Mouse (Mus musculus): ENCODE data around the gene Thsd4.

Thsd4 gene

GRCm38 (mm10) chr9:60071620-60072263 is 450.1 kb downstream of the Thsd4 start:
- no peak for DNase-seq (ENCODE audit: low spot score)

- no peak for DNase-seq (ENCODE audit: low spot score)
Measured at GRCm38 (mm10) chr9:60067241-60067640, 454.6 kb downstream of the Thsd4 start.

GRCm38 (mm10) chr9:60065184-60065583 is 456.7 kb downstream of the Thsd4 start:
- no peak for DNase-seq (ENCODE audit: low spot score)

GRCm38 (mm10) chr9:60063191-60063720 is 458.6 kb downstream of the Thsd4 start:
- no peak for DNase-seq (ENCODE audit: low spot score)

- no peak for DNase-seq (ENCODE audit: low spot score)
Measured at GRCm38 (mm10) chr9:60056131-60056530, 465.7 kb downstream of the Thsd4 start.

- peak; percentile 51 for DNase-seq (ENCODE audit: low spot score)
Measured at GRCm38 (mm10) chr9:60054951-60055350, 466.9 kb downstream of the Thsd4 start.

GRCm38 (mm10) chr9:60053117-60053516 is 468.7 kb downstream of the Thsd4 start:
- DNase-seq (ENCODE audit: low spot score) = no peak

- DNase-seq (ENCODE audit: low spot score) = no peak
Measured at GRCm38 (mm10) chr9:60052415-60052814, 469.4 kb downstream of the Thsd4 start.

- no peak for DNase-seq (ENCODE audit: low spot score)
Measured at GRCm38 (mm10) chr9:60043175-60043574, 478.7 kb downstream of the Thsd4 start.

GRCm38 (mm10) chr9:60034883-60035282 is 487.0 kb downstream of the Thsd4 start:
- no peak for DNase-seq (ENCODE audit: low spot score)

- no peak for DNase-seq (ENCODE audit: low spot score)
Measured at GRCm38 (mm10) chr9:60027234-60027633, 494.6 kb downstream of the Thsd4 start.

- DNase-seq (ENCODE audit: low spot score) = no peak
Measured at GRCm38 (mm10) chr9:60026795-60027194, 495.1 kb downstream of the Thsd4 start.

- no peak for DNase-seq (ENCODE audit: low spot score)
Measured at GRCm38 (mm10) chr9:60025919-60026318, 495.9 kb downstream of the Thsd4 start.

GRCm38 (mm10) chr9:60024971-60025370 is 496.9 kb downstream of the Thsd4 start:
- no peak for DNase-seq (ENCODE audit: low spot score)

GRCm38 (mm10) chr9:60024545-60024944 is 497.3 kb downstream of the Thsd4 start:
- DNase-seq (ENCODE audit: low spot score) = no peak

GRCm38 (mm10) chr9:60022331-60022730 is 499.5 kb downstream of the Thsd4 start:
- DNase-seq (ENCODE audit: low spot score) = no peak

GRCm38 (mm10) chr9:60020444-60020843 is 501.4 kb downstream of the Thsd4 start:
- DNase-seq (ENCODE audit: low spot score) = no peak

GRCm38 (mm10) chr9:60010285-60010684 is 511.6 kb downstream of the Thsd4 start:
- DNase-seq (ENCODE audit: low spot score) = no peak

GRCm38 (mm10) chr9:60008936-60009335 is 512.9 kb downstream of the Thsd4 start:
- no peak for DNase-seq (ENCODE audit: low spot score)

- DNase-seq (ENCODE audit: low spot score) = no peak
Measured at GRCm38 (mm10) chr9:60002323-60002722, 519.5 kb downstream of the Thsd4 start.

- DNase-seq (ENCODE audit: low spot score) = no peak
Measured at GRCm38 (mm10) chr9:60001444-60001843, 520.4 kb downstream of the Thsd4 start.

GRCm38 (mm10) chr9:59997725-59998124 is 524.1 kb downstream of the Thsd4 start:
- DNase-seq (ENCODE audit: low spot score) = no peak

- DNase-seq (ENCODE audit: low spot score) = no peak
Measured at GRCm38 (mm10) chr9:59991407-59991806, 530.4 kb downstream of the Thsd4 start.

GRCm38 (mm10) chr9:59989864-59990263 is 532.0 kb downstream of the Thsd4 start:
- peak; percentile 70 for DNase-seq (ENCODE audit: low spot score)
